Mouse (Mus musculus) ovary, postnatal 10 days (tissue): ENCODE results near the gene 9530003J23Rik.
"Not testable (repeated sequence)": the region's sequence is repeated elsewhere in the genome, so short reads cannot be mapped to it uniquely, and the experiment has no call there.

Experiments used
- DNase-seq: peaks from one replicate; pipeline ENCODE4 v3.0.0; 2022; ENCODE audit warnings: low spot score

Gene 9530003J23Rik

GRCm38 (mm10) chr10:117225094-117225493 lies 13.4 kb downstream of the 9530003J23Rik start:
- DNase-seq = no peak

- DNase-seq = peak; percentile 92
Measured at GRCm38 (mm10) chr10:117224102-117224990, 14.2 kb downstream of the 9530003J23Rik start, which contains the start of gene Yeats4. Gene Yeats4, minus strand, starts transcription at chr10:117224507.

- DNase-seq = no peak
Measured at GRCm38 (mm10) chr10:117223758-117224101, 14.8 kb downstream of the 9530003J23Rik start.

- no peak for DNase-seq
Measured at GRCm38 (mm10) chr10:117222821-117223220, 15.7 kb downstream of the 9530003J23Rik start.

- no peak for DNase-seq
Measured at GRCm38 (mm10) chr10:117218351-117218750, 20.2 kb downstream of the 9530003J23Rik start.

- no peak for DNase-seq
Measured at GRCm38 (mm10) chr10:117217246-117217840, 21.2 kb downstream of the 9530003J23Rik start.

GRCm38 (mm10) chr10:117216793-117217192 lies 21.7 kb downstream of the 9530003J23Rik start:
- DNase-seq = no peak

- DNase-seq = no peak
Measured at GRCm38 (mm10) chr10:117216132-117216495, 22.4 kb downstream of the 9530003J23Rik start.

GRCm38 (mm10) chr10:117215409-117216131 lies 22.9 kb downstream of the 9530003J23Rik start:
- DNase-seq = no peak

GRCm38 (mm10) chr10:117211023-117211422 lies 27.5 kb downstream of the 9530003J23Rik start:
- no peak for DNase-seq

- no peak for DNase-seq
Measured at GRCm38 (mm10) chr10:117209469-117209938, 29.0 kb downstream of the 9530003J23Rik start.

GRCm38 (mm10) chr10:117208787-117209186 lies 29.7 kb downstream of the 9530003J23Rik start:
- DNase-seq = not testable (repeated sequence)

GRCm38 (mm10) chr10:117208221-117208620 lies 30.3 kb downstream of the 9530003J23Rik start:
- no peak for DNase-seq

- no peak for DNase-seq
Measured at GRCm38 (mm10) chr10:117206070-117206469, 32.4 kb downstream of the 9530003J23Rik start.

GRCm38 (mm10) chr10:117203558-117203981 lies 34.9 kb downstream of the 9530003J23Rik start:
- no peak for DNase-seq

GRCm38 (mm10) chr10:117202981-117203557 lies 35.4 kb downstream of the 9530003J23Rik start:
- DNase-seq = no peak

- DNase-seq = no peak
Measured at GRCm38 (mm10) chr10:117199701-117200100, 38.8 kb downstream of the 9530003J23Rik start.

GRCm38 (mm10) chr10:117196696-117197095 lies 41.8 kb downstream of the 9530003J23Rik start:
- DNase-seq = no peak

- no peak for DNase-seq
Measured at GRCm38 (mm10) chr10:117195748-117196147, 42.8 kb downstream of the 9530003J23Rik start.

- DNase-seq = no peak
Measured at GRCm38 (mm10) chr10:117195005-117195404, 43.5 kb downstream of the 9530003J23Rik start.

- no peak for DNase-seq
Measured at GRCm38 (mm10) chr10:117193364-117193763, 45.1 kb downstream of the 9530003J23Rik start.
